16 mouse cellular contexts compared by ENCODE assay signal in the genomic region with DNA sequence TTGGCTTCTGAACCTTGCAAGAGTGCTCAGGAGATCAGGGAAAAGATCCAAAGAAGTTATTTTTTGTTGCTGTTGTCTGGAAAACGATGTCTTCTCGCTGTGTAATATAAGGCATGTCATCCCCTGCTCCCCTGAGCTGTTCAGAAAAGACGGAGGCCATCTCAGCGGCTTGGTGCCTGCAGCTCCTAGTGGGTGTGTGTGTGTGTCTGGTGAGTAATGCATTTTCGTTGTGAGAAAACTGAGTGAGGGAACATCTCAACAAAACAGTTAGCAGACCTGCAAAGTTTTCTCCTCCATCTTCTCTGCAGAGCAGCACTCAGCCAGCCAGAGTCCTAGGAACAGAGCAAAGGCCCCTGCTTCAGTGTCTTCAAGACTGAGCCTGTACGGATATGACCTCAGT. TPM values are rescaled to one million over a fixed set of nuclear protein-coding genes. Genes with fewer than 3 reads are reported as not detected.
DNase-seq lines count a peak whose midpoint lies in the region; ATAC-seq lines count a peak whose summit lies in the region.
"Had no signal": no experiment of that assay in that cellular context is flagged by ENCODE, and none has a peak within 500 bp of the region (broad histone marks: within the 10 kb centered on the region; RNA-seq: fewer than 3 reads in every experiment).

No protein-coding gene starts in this region.

- 70% methylated on average over 6 of the region's 6 CpGs for WGBS in heart, embryonic 11.5 days (ENCODE audit: insufficient replicate concordance)
- WGBS in liver, embryonic 15.5 days (ENCODE audit: insufficient replicate concordance), result 64% methylated on average over 6 of the region's 6 CpGs
- 65% methylated on average over 6 of the region's 6 CpGs for WGBS in liver, embryonic 12.5 days (ENCODE audit: insufficient replicate concordance)
- 77% methylated on average over 6 of the region's 6 CpGs for WGBS in limb, embryonic 13.5 days

- DNase-seq in heart, postnatal 4 days, result no peak
- DNase-seq in yolk sac, embryonic 10.5 days (ENCODE audit: low spot score), result no peak
- no peak for DNase-seq in cerebellum, postnatal 25 days
- DNase-seq: B cell, adult 2 months; cerebellum, adult 8-10 months; thymus, postnatal 36 days had no signal

- no peaks in the 10 kb centered on the region for H3K27me3 ChIP-seq in heart, embryonic 11.5 days (ENCODE audit: control insufficient read depth, insufficient read depth, low read length)
- H3K27me3 ChIP-seq in liver, embryonic 15.5 days, result no peaks in the 10 kb centered on the region
- no peaks in the 10 kb centered on the region for H3K27me3 ChIP-seq in liver, embryonic 12.5 days (replicated peaks)
- H3K27me3 ChIP-seq in limb, embryonic 13.5 days, result no peaks in the 10 kb centered on the region
- H3K27me3 ChIP-seq: embryonic facial prominence, embryonic 12.5 days had no signal

- ATAC-seq in heart, embryonic 11.5 days (replicated peaks; ENCODE audit: insufficient number of reproducible peaks, low FRiP score, low TSS enrichment), result no peak
- no peak for ATAC-seq in liver, embryonic 15.5 days (ENCODE audit: insufficient read depth)
- no peak for ATAC-seq in liver, embryonic 12.5 days
- no peak for ATAC-seq in limb, embryonic 13.5 days (ENCODE audit: low FRiP score, low read depth)

- 0 out of 2 replicates have a peak overlapping the region, but pooled peaks have one; percentile 22 for H3K9ac ChIP-seq in heart, embryonic 11.5 days (ENCODE audit: low read depth, low read length)
- H3K9ac ChIP-seq in liver, embryonic 15.5 days, result no peak overlapping the region
- H3K9ac ChIP-seq in liver, embryonic 12.5 days, result no peak overlapping the region
- H3K9ac ChIP-seq in limb, embryonic 13.5 days, result no peak overlapping the region
- H3K9ac ChIP-seq: embryonic facial prominence, embryonic 12.5 days; liver, embryonic 14.5 days had no signal

- H3K9me3 ChIP-seq in heart, embryonic 11.5 days (replicated peaks; ENCODE audit: control insufficient read depth, low read length), result no peaks in the 10 kb centered on the region
- no peaks in the 10 kb centered on the region for H3K9me3 ChIP-seq in liver, embryonic 15.5 days (replicated peaks)
- no peaks in the 10 kb centered on the region for H3K9me3 ChIP-seq in liver, embryonic 12.5 days (replicated peaks)
- no peaks in the 10 kb centered on the region for H3K9me3 ChIP-seq in limb, embryonic 13.5 days
- H3K9me3 ChIP-seq: embryonic facial prominence, embryonic 12.5 days; megakaryocyte, embryonic 14.5 days had no signal

- no peaks in the 10 kb centered on the region for H3K36me3 ChIP-seq in heart, embryonic 11.5 days (ENCODE audit: control insufficient read depth, insufficient read depth, low read length)
- no peaks in the 10 kb centered on the region for H3K36me3 ChIP-seq in liver, embryonic 15.5 days (replicated peaks)
- H3K36me3 ChIP-seq in liver, embryonic 12.5 days, result no peaks in the 10 kb centered on the region
- H3K36me3 ChIP-seq in limb, embryonic 13.5 days, result 0 out of 2 replicates have a peak, but pooled peaks cover 4% of the 10 kb centered on the region
- H3K36me3 ChIP-seq: embryonic facial prominence, embryonic 12.5 days had no signal

- H3K4me3 ChIP-seq in heart, embryonic 11.5 days (ENCODE audit: low read depth, low read length), result no peak overlapping the region
- no peak overlapping the region for H3K4me3 ChIP-seq in liver, embryonic 15.5 days (replicated peaks)
- H3K4me3 ChIP-seq in liver, embryonic 12.5 days, result no peak overlapping the region
- H3K4me3 ChIP-seq in brown adipose tissue, adult 24 weeks (ENCODE audit: insufficient read depth, low read depth, low read length), result no peak overlapping the region
- H3K4me3 ChIP-seq in limb, embryonic 13.5 days, result no peak overlapping the region
- H3K4me3 ChIP-seq: embryonic facial prominence, embryonic 12.5 days; heart, adult 2 months; megakaryocyte, embryonic 14.5 days had no signal

- peak overlapping the region; percentile 57; the same call in 1 of the 2 replicates for H3K27ac ChIP-seq in heart, embryonic 11.5 days (ENCODE audit: low read depth, low read length)
- H3K27ac ChIP-seq in liver, embryonic 15.5 days (replicated peaks), result 0 out of 2 replicates have a peak overlapping the region, but pooled peaks have one; percentile 24
- H3K27ac ChIP-seq in liver, embryonic 12.5 days, result no peak overlapping the region
- H3K27ac ChIP-seq in brown adipose tissue, adult 24 weeks (replicated peaks; ENCODE audit: low read depth, low read length), result peak overlapping the region; percentile 19; the same call in 1 of the 2 replicates
- H3K27ac ChIP-seq in limb, embryonic 13.5 days, result peak overlapping the region; percentile 11; the same call in 1 of the 2 replicates
- H3K27ac ChIP-seq: heart, adult 2 months; hindbrain, postnatal 0 days; liver, embryonic 14.5 days had no signal

- peaks cover 46% of the 10 kb centered on the region for H3K4me1 ChIP-seq in heart, embryonic 11.5 days (ENCODE audit: control insufficient read depth, insufficient read depth, low read length)
- peaks cover 37% of the 10 kb centered on the region for H3K4me1 ChIP-seq in liver, embryonic 15.5 days (replicated peaks)
- H3K4me1 ChIP-seq in liver, embryonic 12.5 days, result peaks cover 41% of the 10 kb centered on the region
- peaks cover 34% of the 10 kb centered on the region for H3K4me1 ChIP-seq in brown adipose tissue, adult 24 weeks (ENCODE audit: control insufficient read depth, insufficient read depth, insufficient read length, low read length)
- H3K4me1 ChIP-seq in limb, embryonic 13.5 days, result peaks cover 91% of the 10 kb centered on the region

- H3K4me2 ChIP-seq in heart, embryonic 11.5 days, result no peak overlapping the region
- H3K4me2 ChIP-seq in liver, embryonic 15.5 days, result no peak overlapping the region
- H3K4me2 ChIP-seq in liver, embryonic 12.5 days, result no peak overlapping the region
- no peak overlapping the region for H3K4me2 ChIP-seq in limb, embryonic 13.5 days (replicated peaks)
- H3K4me2 ChIP-seq: embryonic facial prominence, embryonic 12.5 days had no signal

RNA-seq across cellular contexts. Expression of a gene that starts 36.6 kb away (rescaled TPM):
- polyA plus RNA-seq in heart, embryonic 11.5 days (2014; fragmentation: Nextera tagmentation; extraction: Ambion mirVana), result 13.1 and 13.6 TPM in 2 replicates
- 10 to 100 TPM; 42.8 to 47.3 TPM for total RNA-seq in heart, postnatal 4 days (2021)
- polyA plus RNA-seq in liver, embryonic 15.5 days (2015; fragmentation: Nextera tagmentation; extraction: Ambion mirVana), result 3.6 and 4.2 TPM in 2 replicates
- polyA plus RNA-seq in liver, embryonic 12.5 days (2016; fragmentation: Nextera tagmentation; extraction: Ambion mirVana), result 7.4 and 8.7 TPM in 2 replicates
- 7.8 and 14.1 TPM in 2 replicates for polyA plus RNA-seq in brown adipose tissue, adult 24 weeks (2012; ENCODE audit: insufficient read depth, insufficient read length, missing spikeins)
- polyA plus RNA-seq in limb, embryonic 13.5 days (2015; fragmentation: Nextera tagmentation; extraction: Ambion mirVana), result 44.2 and 45.3 TPM in 2 replicates
